Mouse (Mus musculus) kidney, postnatal 0 days (tissue): ENCODE measurements at regions not wholly inside any gene's neighbourhood (a gene's known extent, or its start where the extent isn't known, plus 50 kb on each side); places are given as distances from the start of the nearest gene placed in this dataset.
A peak's percentile ranks its signal among the peaks of the same experiment; 100 is the strongest.

Experiments
- ATAC-seq: fragments of 200-750 bp; cut with Nextera tagmentation; replicated peaks from 2 replicates; pipeline ENCODE4 v1.8.0; 2017; ENCODE audit warnings: low read depth, moderate number of reproducible peaks, moderate TSS enrichment, moderate library complexity; ENCODE audit not compliant: low FRiP score
- DNase-seq: peaks from one replicate; pipeline ENCODE4 v3.0.0-alpha.2; 2016; ENCODE audit warnings: low spot score
- H3K27ac ChIP-seq: fragments of 300-500 bp; sonication (generic); 2 replicates; pipeline ENCODE4 v1.5.1; 2014; ENCODE audit warnings: mild to moderate bottlenecking
- H3K27me3 ChIP-seq: fragments of 300-500 bp; sonication (generic); 2 replicates; pipeline ENCODE4 v1.6.1; 2014; ENCODE audit warnings: low read length, mixed read lengths; ENCODE audit not compliant: insufficient read depth
- H3K36me3 ChIP-seq: fragments of 300-500 bp; sonication (generic); 2 replicates; pipeline ENCODE4 v1.6.1; 2014; ENCODE audit warnings: low read length, mixed read lengths; ENCODE audit not compliant: insufficient read depth
- H3K4me1 ChIP-seq: fragments of 300-500 bp; sonication (generic); replicated peaks from 2 replicates; pipeline ENCODE4 v1.6.1; 2014; ENCODE audit warnings: antibody characterized with exemption, low read length, mixed read lengths; ENCODE audit not compliant: insufficient read depth
- H3K4me2 ChIP-seq: fragments of 300-500 bp; sonication (generic); 2 replicates; pipeline ENCODE4 v1.6.1; 2014; ENCODE audit warnings: mild to moderate bottlenecking, low read length, moderate library complexity, mixed read lengths
- H3K4me3 ChIP-seq: fragments of 300-500 bp; sonication (generic); replicated peaks from 2 replicates; pipeline ENCODE4 v1.5.1; 2014; ENCODE audit warnings: low read depth, low read length
- H3K9ac ChIP-seq: fragments of 300-500 bp; sonication (generic); 2 replicates; pipeline ENCODE4 v1.6.1; 2014; ENCODE audit warnings: low read depth, low read length
- H3K9me3 ChIP-seq: fragments of 300-500 bp; sonication (generic); replicated peaks from 2 replicates; pipeline ENCODE4 v1.6.1; 2016; ENCODE audit warnings: low read length, inconsistent platforms, mixed read lengths
- CTCF ChIP-seq: IDR thresholded peaks from 2 replicates; pipeline ENCODE4 v1.5.1; 2016; ENCODE audit warnings: antibody characterized with exemption, low read depth, mild to moderate bottlenecking, moderate library complexity
- WGBS: fragments of 180-500 bp; shearing (Covaris S2); extraction: QIAGEN DNeasy Blood & Tissue Kit; methylation state at CpG from one replicate; pipeline ENCODE4 v1.1.7; 2014; 5-methylcytosine and 5-hydroxymethylcytosine counted together

- no peaks in the 10 kb centered on the region for H3K27me3 ChIP-seq
- H3K9me3 ChIP-seq = no peaks in the 10 kb centered on the region
- H3K36me3 ChIP-seq = no peaks in the 10 kb centered on the region
- H3K9ac ChIP-seq = no peak overlapping the region
- H3K4me3 ChIP-seq = no peak overlapping the region
- H3K4me1 ChIP-seq = no peaks in the 10 kb centered on the region
- no peak overlapping the region for H3K4me2 ChIP-seq
- no peak overlapping the region for H3K27ac ChIP-seq
- no peak for DNase-seq
- TF ChIP-seq CTCF = no peak
- no peak for ATAC-seq
- 72% methylated on average over 2 of the region's 2 CpGs for WGBS
Observed at GRCm38 (mm10) chr17:15252187-15252586, 124.5 kb downstream of the Dll1 start.

- no peaks in the 10 kb centered on the region for H3K9me3 ChIP-seq
- H3K36me3 ChIP-seq = no peaks in the 10 kb centered on the region
- ATAC-seq (no peak), DNase-seq (no peak)
- no peak overlapping the region for H3K27ac ChIP-seq
- 50% methylated on average over 1 of the region's 1 CpGs for WGBS
- H3K4me2 ChIP-seq = no peak overlapping the region
- no peak overlapping the region for H3K4me3 ChIP-seq
- no peaks in the 10 kb centered on the region for H3K4me1 ChIP-seq
- TF ChIP-seq CTCF = no peak
- no peak overlapping the region for H3K9ac ChIP-seq
- H3K27me3 ChIP-seq = no peaks in the 10 kb centered on the region
Observed at GRCm38 (mm10) chr17:15251641-15252040, 125.0 kb downstream of the Dll1 start.

GRCm38 (mm10) chr17:15248417-15248791, 128.3 kb downstream of the Dll1 start:
- H3K4me3 ChIP-seq = no peak overlapping the region
- no peak overlapping the region for H3K27ac ChIP-seq
- no peaks in the 10 kb centered on the region for H3K36me3 ChIP-seq
- 26% methylated on average over 4 of the region's 4 CpGs for WGBS
- H3K4me2 ChIP-seq = no peak overlapping the region
- H3K9ac ChIP-seq = no peak overlapping the region
- no peaks in the 10 kb centered on the region for H3K27me3 ChIP-seq
- ATAC-seq = no peak
- no peak for TF ChIP-seq CTCF
- no peaks in the 10 kb centered on the region for H3K9me3 ChIP-seq
- no peaks in the 10 kb centered on the region for H3K4me1 ChIP-seq
- DNase-seq = no peak

GRCm38 (mm10) chr17:15247546-15248416, 128.9 kb downstream of the Dll1 start:
- H3K9ac ChIP-seq = no peak overlapping the region
- H3K27me3 ChIP-seq = no peaks in the 10 kb centered on the region
- H3K4me2 ChIP-seq = no peak overlapping the region
- peak; percentile 77 for ATAC-seq
- 13% methylated on average over 20 of the region's 20 CpGs for WGBS
- no peak for TF ChIP-seq CTCF
- no peak overlapping the region for H3K27ac ChIP-seq
- H3K4me1 ChIP-seq = no peaks in the 10 kb centered on the region
- H3K4me3 ChIP-seq = no peak overlapping the region
- DNase-seq = peak; percentile 18
- H3K9me3 ChIP-seq = no peaks in the 10 kb centered on the region
- no peaks in the 10 kb centered on the region for H3K36me3 ChIP-seq

GRCm38 (mm10) chr17:15242976-15243635, 133.6 kb downstream of the Dll1 start:
- WGBS = 74% methylated on average over 6 of the region's 6 CpGs
- ATAC-seq = no peak
- Histone ChIP-seq H3K9ac (no peak overlapping the region), H3K4me2 (no peak overlapping the region), H3K9me3 (no peaks in the 10 kb centered on the region), H3K27ac (no peak overlapping the region), H3K36me3 (no peaks in the 10 kb centered on the region), H3K4me3 (no peak overlapping the region), H3K4me1 (no peaks in the 10 kb centered on the region), H3K27me3 (no peaks in the 10 kb centered on the region)
- no peak for TF ChIP-seq CTCF
- DNase-seq = no peak

- TF ChIP-seq CTCF = no peak
- Histone ChIP-seq H3K9me3 (no peaks in the 10 kb centered on the region), H3K36me3 (no peaks in the 10 kb centered on the region), H3K9ac (no peak overlapping the region), H3K4me3 (no peak overlapping the region), H3K27me3 (no peaks in the 10 kb centered on the region), H3K4me2 (no peak overlapping the region), H3K4me1 (no peaks in the 10 kb centered on the region), H3K27ac (no peak overlapping the region)
- ATAC-seq = no peak
- DNase-seq = no peak
- 88% methylated on average over 8 of the region's 8 CpGs for WGBS
Observed at GRCm38 (mm10) chr17:15242356-15242755, 134.3 kb downstream of the Dll1 start.
